Mouse (Mus musculus) hindbrain, embryonic 14.5 days (tissue): ENCODE measurements at regions not wholly inside any gene's neighbourhood (a gene's known extent, or its start where the extent isn't known, plus 50 kb on each side); places are given as distances from the start of the nearest gene placed in this dataset.

ENCODE experiments used
- ATAC-seq: fragments of 200-750 bp; cut with Nextera tagmentation; 2 replicates; pipeline ENCODE4 v1.8.0; 2017; ENCODE audit warnings: moderate number of reproducible peaks, mild to moderate bottlenecking, moderate TSS enrichment, moderate library complexity; ENCODE audit not compliant: low FRiP score
- DNase-seq: peaks from one replicate; pipeline ENCODE4 v3.0.0-alpha.2; 2015; ENCODE audit warnings: low spot score
- H3K27ac ChIP-seq: fragments of 300-500 bp; sonication (generic); 2 replicates; pipeline ENCODE4 v1.5.1; 2014; ENCODE audit warnings: mild to moderate bottlenecking, moderate library complexity
- H3K27me3 ChIP-seq: fragments of 300-500 bp; sonication (generic); 2 replicates; pipeline ENCODE4 v1.6.1; 2014; ENCODE audit warnings: mild to moderate bottlenecking, low read length, mixed read lengths; ENCODE audit not compliant: control insufficient read depth, insufficient read depth
- H3K36me3 ChIP-seq: fragments of 300-500 bp; sonication (generic); replicated peaks from 2 replicates; pipeline ENCODE4 v1.6.1; 2014; ENCODE audit not compliant: control insufficient read depth, insufficient read depth
- H3K4me1 ChIP-seq: fragments of 300-500 bp; sonication (generic); replicated peaks from 2 replicates; pipeline ENCODE4 v1.6.1; 2014; ENCODE audit warnings: antibody characterized with exemption, low read length, mixed read lengths; ENCODE audit not compliant: control insufficient read depth, insufficient read depth
- H3K4me2 ChIP-seq: fragments of 300-500 bp; sonication (generic); replicated peaks from 2 replicates; pipeline ENCODE4 v1.6.1; 2014; ENCODE audit warnings: mild to moderate bottlenecking, moderate library complexity
- H3K4me3 ChIP-seq: fragments of 300-500 bp; sonication (generic); replicated peaks from 2 replicates; pipeline ENCODE4 v1.5.1; 2014; ENCODE audit warnings: mild to moderate bottlenecking, low read length
- H3K9ac ChIP-seq: fragments of 300-500 bp; sonication (generic); 2 replicates; pipeline ENCODE4 v1.6.1; 2014
- H3K9me3 ChIP-seq: fragments of 300-500 bp; sonication (generic); 2 replicates; pipeline ENCODE4 v1.6.1; 2016; ENCODE audit warnings: low read length; ENCODE audit not compliant: control insufficient read depth
- WGBS: fragments of 180-500 bp; shearing (Covaris S2); extraction: QIAGEN DNeasy Blood & Tissue Kit; methylation state at CpG from one replicate; pipeline ENCODE4 v1.1.7; 2014; 5-methylcytosine and 5-hydroxymethylcytosine counted together

GRCm38 (mm10) chr10:27990359-27991056 lies 84.1 kb upstream of the Ptprk start:
- no peaks in the 10 kb centered on the region for H3K9me3 ChIP-seq
- H3K27ac ChIP-seq = no peak overlapping the region
- H3K36me3 ChIP-seq = no peaks in the 10 kb centered on the region
- WGBS = 62% methylated on average over 11 of the region's 11 CpGs
- H3K4me2 ChIP-seq = no peak overlapping the region
- DNase-seq = no peak
- no peak; the same call in 1 of the 2 replicates for ATAC-seq
- no peaks in the 10 kb centered on the region for H3K27me3 ChIP-seq
- H3K9ac ChIP-seq = no peak overlapping the region
- H3K4me1 ChIP-seq = 0 out of 2 replicates have a peak, but pooled peaks cover 7% of the 10 kb centered on the region
- no peak overlapping the region for H3K4me3 ChIP-seq

GRCm38 (mm10) chr10:27991057-27991365 lies 83.6 kb upstream of the Ptprk start:
- Histone ChIP-seq H3K27me3 (no peaks in the 10 kb centered on the region), H3K4me2 (no peak overlapping the region), H3K4me3 (no peak overlapping the region), H3K9ac (no peak overlapping the region), H3K27ac (no peak overlapping the region), H3K9me3 (no peaks in the 10 kb centered on the region), H3K4me1 (0 out of 2 replicates have a peak, but pooled peaks cover 7% of the 10 kb centered on the region), H3K36me3 (no peaks in the 10 kb centered on the region)
- no peak for DNase-seq
- ATAC-seq = no peak; the same call in 1 of the 2 replicates
- WGBS = 24% methylated on average over 3 of the region's 3 CpGs

- H3K27me3 ChIP-seq = no peaks in the 10 kb centered on the region
- 0 out of 2 replicates have a peak, but pooled peaks cover 7% of the 10 kb centered on the region for H3K4me1 ChIP-seq
- ATAC-seq (no peak), DNase-seq (no peak)
- 60% methylated on average over 2 of the region's 2 CpGs for WGBS
- H3K4me2 ChIP-seq = no peak overlapping the region
- no peaks in the 10 kb centered on the region for H3K9me3 ChIP-seq
- H3K4me3 ChIP-seq = no peak overlapping the region
- no peaks in the 10 kb centered on the region for H3K36me3 ChIP-seq
- H3K27ac ChIP-seq = no peak overlapping the region
- no peak overlapping the region for H3K9ac ChIP-seq
Measured at GRCm38 (mm10) chr10:27994376-27995034, 80.1 kb upstream of the Ptprk start.

DNA sequence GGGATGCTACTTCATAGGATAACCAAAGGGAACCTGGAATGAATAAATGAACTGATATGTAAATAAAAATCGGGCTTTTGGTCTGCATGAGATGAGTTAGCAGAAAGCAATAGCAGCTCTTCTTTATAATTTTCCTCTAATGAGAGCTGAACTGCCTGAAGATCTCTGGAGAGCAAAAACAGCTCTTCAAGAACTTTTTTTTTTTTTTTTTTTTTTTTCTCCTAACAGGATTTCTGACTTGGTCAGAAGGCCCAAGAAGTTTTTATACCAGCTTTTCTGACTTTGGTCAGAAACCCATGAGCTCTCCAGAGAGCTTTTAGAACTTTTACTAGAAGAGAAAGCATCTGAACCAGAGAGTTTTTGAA lies 79.6 kb upstream of the Ptprk start:
- DNase-seq = no peak
- H3K9me3 ChIP-seq = no peaks in the 10 kb centered on the region
- H3K4me2 ChIP-seq = no peak overlapping the region
- no peak for ATAC-seq
- no peak overlapping the region for H3K9ac ChIP-seq
- WGBS = 89% methylated on average over 1 of the region's 1 CpGs
- H3K27ac ChIP-seq = no peak overlapping the region
- H3K36me3 ChIP-seq = no peaks in the 10 kb centered on the region
- 0 out of 2 replicates have a peak, but pooled peaks cover 7% of the 10 kb centered on the region for H3K4me1 ChIP-seq
- no peaks in the 10 kb centered on the region for H3K27me3 ChIP-seq
- H3K4me3 ChIP-seq = no peak overlapping the region

- H3K4me2 ChIP-seq = no peak overlapping the region
- no peaks in the 10 kb centered on the region for H3K4me1 ChIP-seq
- no peak for DNase-seq
- no peaks in the 10 kb centered on the region for H3K27me3 ChIP-seq
- H3K9me3 ChIP-seq = no peaks in the 10 kb centered on the region
- H3K36me3 ChIP-seq = no peaks in the 10 kb centered on the region
- H3K4me3 ChIP-seq = no peak overlapping the region
- no peak overlapping the region for H3K9ac ChIP-seq
- no peak for ATAC-seq
- H3K27ac ChIP-seq = no peak overlapping the region
- 62% methylated on average over 2 of the region's 2 CpGs for WGBS
Measured at GRCm38 (mm10) chr10:28010756-28011155, 63.9 kb upstream of the Ptprk start.

DNA sequence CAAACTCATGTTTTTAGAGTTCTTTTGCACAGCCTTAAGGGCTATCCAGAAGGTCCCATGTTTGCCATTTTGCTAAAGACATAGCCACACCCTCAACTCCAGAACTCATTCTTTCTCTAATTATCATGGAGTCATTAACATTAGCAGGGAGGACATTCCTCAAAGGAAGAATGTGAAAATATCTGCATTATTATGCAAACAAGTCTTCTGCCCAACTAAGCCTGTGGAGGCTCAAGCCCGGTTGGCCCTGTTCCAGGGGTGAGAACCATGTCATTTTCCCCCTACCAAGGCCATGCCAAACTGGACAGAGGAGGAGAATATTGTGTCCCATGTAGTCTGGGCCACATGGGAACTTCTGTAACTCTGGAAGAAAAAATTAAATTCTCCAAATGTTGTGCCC lies 62.5 kb upstream of the Ptprk start:
- H3K4me2 ChIP-seq = no peak overlapping the region
- no peak overlapping the region for H3K27ac ChIP-seq
- no peaks in the 10 kb centered on the region for H3K36me3 ChIP-seq
- no peak for DNase-seq
- no peak overlapping the region for H3K4me3 ChIP-seq
- no peaks in the 10 kb centered on the region for H3K27me3 ChIP-seq
- no peak overlapping the region for H3K9ac ChIP-seq
- no peaks in the 10 kb centered on the region for H3K9me3 ChIP-seq
- 63% methylated on average over 1 of the region's 1 CpGs for WGBS
- ATAC-seq = no peak
- H3K4me1 ChIP-seq = no peaks in the 10 kb centered on the region

DNA sequence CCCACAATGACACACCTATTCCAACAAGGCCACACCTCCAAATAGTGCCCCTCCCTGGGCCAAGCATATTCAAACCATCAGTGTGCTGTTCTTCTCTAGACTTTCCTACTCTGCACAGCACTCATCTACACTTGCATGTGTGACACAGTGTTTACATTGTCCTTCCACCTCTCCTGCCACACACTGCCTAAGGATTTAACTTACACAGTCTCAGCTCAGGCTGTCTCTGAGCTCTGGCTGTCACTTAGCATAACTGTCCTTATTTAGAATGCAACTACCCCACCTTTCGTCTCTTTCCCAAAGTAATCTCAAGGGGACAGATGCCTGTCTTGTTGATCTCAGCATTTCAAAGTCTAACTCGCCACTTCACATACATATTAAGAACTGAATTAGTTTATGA lies 61.2 kb upstream of the Ptprk start:
- no peak for DNase-seq
- Histone ChIP-seq H3K27ac (no peak overlapping the region), H3K4me1 (no peaks in the 10 kb centered on the region), H3K4me3 (no peak overlapping the region), H3K9ac (no peak overlapping the region), H3K36me3 (no peaks in the 10 kb centered on the region), H3K9me3 (no peaks in the 10 kb centered on the region), H3K4me2 (no peak overlapping the region), H3K27me3 (no peaks in the 10 kb centered on the region)
- 71% methylated on average over 2 of the region's 2 CpGs for WGBS
- no peak for ATAC-seq

DNA sequence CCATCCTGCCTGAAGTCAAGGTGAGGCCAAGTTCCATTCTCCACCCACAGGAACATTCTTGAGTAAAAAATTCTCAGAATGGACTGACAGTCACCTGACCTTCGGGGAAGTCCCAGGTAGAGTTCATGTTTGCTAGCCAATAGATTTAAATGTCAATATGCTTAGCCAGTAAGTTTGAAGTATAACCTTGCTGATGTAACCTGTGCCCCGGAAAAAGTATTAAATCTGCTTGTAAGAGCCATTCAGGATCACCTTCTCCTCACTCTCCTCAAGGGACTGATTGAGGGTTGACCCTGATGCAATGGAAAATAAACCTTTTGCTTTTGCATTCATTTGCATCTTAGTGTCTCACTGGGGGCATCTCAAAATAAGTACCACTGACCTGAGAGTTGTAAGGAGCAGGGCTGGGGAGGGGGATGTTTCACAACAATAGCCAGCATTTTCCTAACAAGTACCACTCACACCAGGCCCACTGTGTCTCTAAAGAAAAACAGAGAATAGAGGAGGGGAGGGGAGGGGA lies 60.3 kb upstream of the Ptprk start:
- no peak for ATAC-seq
- H3K4me1 ChIP-seq = no peaks in the 10 kb centered on the region
- no peak for DNase-seq
- no peak overlapping the region for H3K4me2 ChIP-seq
- H3K36me3 ChIP-seq = no peaks in the 10 kb centered on the region
- no peak overlapping the region for H3K9ac ChIP-seq
- no peak overlapping the region for H3K4me3 ChIP-seq
- no peaks in the 10 kb centered on the region for H3K27me3 ChIP-seq
- no peak overlapping the region for H3K27ac ChIP-seq
- no peaks in the 10 kb centered on the region for H3K9me3 ChIP-seq
- WGBS = 35% methylated on average over 2 of the region's 2 CpGs
